Mouse (Mus musculus) spleen, embryonic (tissue): ENCODE results near the gene Tab2.

Source experiments
- CTCF ChIA-PET: fragments of 350-600 bp; sonication (Branson Sonifier 250); formaldehyde crosslinking; loops from one replicate; lab custom pipeline; 2022; lab: Charles Lee

The Tab2 gene

GRCm38 (mm10) chr10:7956228-7957001 is at the start of gene Tab2:
Gene Tab2 (minus strand): TSS chr10:7956230.
- CTCF ChIA-PET, result no interaction called here

GRCm38 (mm10) chr10:7992258-7992919 is 36.4 kb upstream of the Tab2 start:
- CTCF ChIA-PET, result interaction anchor here (0.7 kb wide), 1 partner anchor 208 kb away, joined by 3 read pairs; no protein-coding TSS in a partner anchor

DNA sequence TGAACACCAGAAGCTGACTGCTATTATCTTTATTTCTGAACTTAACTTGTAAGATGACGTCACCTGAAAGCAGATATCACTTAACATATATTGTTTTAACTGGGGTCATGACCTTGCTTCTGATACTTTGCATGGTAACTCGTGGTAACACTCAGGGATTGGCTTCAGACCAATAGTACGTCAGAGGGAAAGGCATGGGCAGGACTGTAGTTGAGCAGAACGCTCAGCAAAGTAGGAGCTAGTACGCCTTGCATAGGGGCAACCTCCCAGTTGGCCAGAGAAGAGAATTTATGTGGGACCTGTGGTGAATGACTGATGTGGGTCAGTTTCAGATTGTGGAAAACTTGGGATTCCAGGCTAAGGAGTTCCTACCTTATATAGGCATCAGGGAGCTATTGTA is 35.6 kb upstream of the Tab2 start:
- CTCF ChIA-PET, result no interaction called here

GRCm38 (mm10) chr10:7987521-7987920 is 31.5 kb upstream of the Tab2 start:
- CTCF ChIA-PET, result no interaction called here

DNA sequence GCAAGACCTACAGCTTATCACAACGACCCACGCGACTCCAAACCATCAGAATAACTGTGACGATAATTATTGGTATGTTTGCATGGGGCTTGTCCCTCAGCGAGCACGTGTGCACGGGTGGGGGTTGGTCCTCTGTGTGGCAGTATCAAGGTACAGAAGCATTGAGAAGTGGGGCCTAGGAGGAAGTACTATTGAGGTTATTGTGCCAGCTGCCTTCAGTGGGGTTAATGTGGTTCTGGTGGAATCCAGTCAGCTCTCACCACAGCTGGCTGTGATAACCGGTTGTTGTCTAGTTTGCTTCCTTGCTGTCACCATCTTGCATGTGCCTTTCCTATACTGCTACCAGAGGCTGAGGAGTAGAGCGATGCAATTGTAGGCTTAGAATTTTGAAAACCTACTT is 20.4 kb upstream of the Tab2 start:
- CTCF ChIA-PET, result no interaction called here

DNA sequence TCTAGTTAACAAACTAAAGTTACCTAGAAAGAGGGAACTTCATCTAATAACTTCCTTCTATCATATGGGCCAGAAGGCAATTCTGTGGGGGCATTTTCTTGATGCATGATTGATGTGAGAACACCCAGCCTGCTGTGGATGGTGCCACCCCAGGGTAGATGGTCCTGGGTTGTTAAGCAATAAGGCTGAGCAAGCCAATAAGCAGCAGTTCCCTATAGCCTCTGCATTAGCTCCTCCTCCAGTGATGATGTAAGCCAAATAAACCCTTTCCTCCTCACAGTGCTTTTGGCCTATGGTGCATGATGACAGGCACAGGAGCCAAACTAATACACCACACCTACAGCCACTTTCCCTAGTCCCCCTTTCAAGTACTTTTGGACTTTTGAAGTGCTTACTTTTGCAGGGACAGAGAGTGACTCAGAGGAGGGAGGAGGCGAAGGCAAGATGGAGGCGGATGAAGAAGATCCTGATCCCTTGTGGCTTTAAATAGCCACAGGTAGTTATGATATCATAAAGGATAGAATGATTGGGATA is 12.8 kb upstream of the Tab2 start:
- CTCF ChIA-PET, result no interaction called here

DNA sequence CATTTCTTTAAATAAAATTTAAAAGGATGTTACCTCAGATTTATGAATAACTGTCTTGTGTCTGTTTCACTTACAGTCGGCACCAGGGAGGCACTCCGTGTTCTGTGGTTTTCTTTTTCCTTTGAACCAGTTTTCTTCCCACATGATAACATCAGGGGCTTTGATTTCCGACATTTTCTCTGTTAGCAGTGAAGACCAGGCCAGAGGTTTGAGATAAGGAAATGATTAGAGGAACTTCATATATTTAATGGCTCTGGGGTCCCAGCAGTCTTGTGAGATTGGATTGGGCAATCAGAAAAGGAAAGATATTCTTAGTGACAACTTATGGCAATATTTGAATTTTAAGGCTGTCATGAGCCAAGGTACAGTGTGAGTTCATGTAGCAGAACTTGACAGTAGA is 11.1 kb upstream of the Tab2 start:
- CTCF ChIA-PET, result no interaction called here

GRCm38 (mm10) chr10:7959073-7959472 is 3.0 kb upstream of the Tab2 start:
- CTCF ChIA-PET, result no interaction called here

GRCm38 (mm10) chr10:7955634-7956121 is 352 bp downstream of the Tab2 start:
- CTCF ChIA-PET, result no interaction called here

GRCm38 (mm10) chr10:7954989-7955633 is 919 bp downstream of the Tab2 start:
- CTCF ChIA-PET, result interaction anchor here (0.6 to 1.4 kb wide), 2 partner anchors 15 to 77 kb away, joined by 3 to 5 read pairs; no protein-coding TSS in a partner anchor

DNA sequence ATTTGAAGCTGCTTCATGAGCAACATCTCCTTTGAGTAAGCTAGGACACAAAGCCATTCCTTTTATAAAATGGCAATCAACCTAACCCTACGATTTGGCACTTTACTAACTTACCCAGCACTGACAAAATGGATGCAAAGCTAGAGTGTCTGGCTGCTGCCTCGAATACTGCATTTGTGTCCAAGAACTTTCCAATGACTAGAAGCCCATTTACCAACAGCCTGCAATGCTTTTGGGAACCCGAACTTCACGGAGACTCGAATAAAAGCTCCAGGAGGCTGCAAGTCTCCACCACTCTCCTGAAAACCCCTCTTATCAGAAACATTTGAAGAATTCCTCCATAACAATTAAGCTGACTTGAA is 1.4 kb downstream of the Tab2 start:
- CTCF ChIA-PET, result interaction anchor here (0.6 to 1.4 kb wide), 2 partner anchors 14 to 76 kb away, joined by 3 to 5 read pairs; no protein-coding TSS in a partner anchor

GRCm38 (mm10) chr10:7943006-7943405 is 13.0 kb downstream of the Tab2 start:
- CTCF ChIA-PET, result no interaction called here

- CTCF ChIA-PET, result no interaction called here
These were observed 19.4 kb downstream of the Tab2 start for GRCm38 (mm10) chr10:7936556-7937192.

DNA sequence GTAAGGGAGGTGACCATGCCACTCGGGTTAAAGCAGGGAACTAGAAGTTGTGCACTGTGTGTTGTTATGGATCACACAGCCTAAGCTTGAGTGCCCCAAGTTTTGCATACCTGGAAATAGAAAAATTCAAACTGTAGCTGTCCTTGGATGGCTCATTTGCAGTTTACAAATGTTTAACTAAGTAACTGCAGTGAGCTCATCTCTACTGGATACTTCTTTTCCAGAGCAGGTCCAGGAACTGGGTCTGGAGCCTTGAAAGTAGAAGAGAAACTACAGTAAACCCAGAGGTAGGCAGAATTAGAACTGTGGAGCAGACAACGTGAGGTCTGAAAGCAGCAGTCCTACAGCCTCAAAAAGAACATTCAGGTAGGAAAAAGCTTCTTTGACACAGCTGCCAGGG is 23.1 kb downstream of the Tab2 start:
- CTCF ChIA-PET, result no interaction called here

- CTCF ChIA-PET, result interaction anchor here (0.5 kb wide), 1 partner anchor 104 kb away, joined by 11 read pairs; no protein-coding TSS in a partner anchor
These were observed 27.0 kb downstream of the Tab2 start for GRCm38 (mm10) chr10:7928996-7929395.

GRCm38 (mm10) chr10:7925481-7925880 is 30.5 kb downstream of the Tab2 start:
- CTCF ChIA-PET, result interaction anchor here (0.6 kb wide), 1 partner anchor 81 kb away, joined by 6 read pairs; no protein-coding TSS in a partner anchor

DNA sequence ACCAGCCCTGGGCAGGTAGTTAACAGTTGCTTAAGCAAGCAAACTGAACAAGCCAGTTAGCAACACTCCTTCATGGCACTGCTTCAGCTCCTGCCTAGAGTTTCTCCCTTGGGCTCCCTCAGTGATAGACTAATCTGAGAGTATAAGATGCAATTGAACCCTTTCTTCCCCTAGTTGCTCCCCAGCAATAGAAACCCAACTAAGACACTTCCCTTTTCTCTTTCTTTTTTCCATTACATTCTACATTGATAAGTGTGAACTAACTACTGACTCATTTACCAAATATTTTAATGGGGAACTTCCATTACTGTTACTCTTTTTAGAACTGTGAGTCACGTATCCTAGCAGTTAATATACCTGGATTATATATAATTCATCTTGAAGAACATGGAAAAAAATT is 32.6 kb downstream of the Tab2 start:
- CTCF ChIA-PET, result no interaction called here

- CTCF ChIA-PET, result no interaction called here
These were observed 44.8 kb downstream of the Tab2 start for GRCm38 (mm10) chr10:7911268-7911667.

DNA sequence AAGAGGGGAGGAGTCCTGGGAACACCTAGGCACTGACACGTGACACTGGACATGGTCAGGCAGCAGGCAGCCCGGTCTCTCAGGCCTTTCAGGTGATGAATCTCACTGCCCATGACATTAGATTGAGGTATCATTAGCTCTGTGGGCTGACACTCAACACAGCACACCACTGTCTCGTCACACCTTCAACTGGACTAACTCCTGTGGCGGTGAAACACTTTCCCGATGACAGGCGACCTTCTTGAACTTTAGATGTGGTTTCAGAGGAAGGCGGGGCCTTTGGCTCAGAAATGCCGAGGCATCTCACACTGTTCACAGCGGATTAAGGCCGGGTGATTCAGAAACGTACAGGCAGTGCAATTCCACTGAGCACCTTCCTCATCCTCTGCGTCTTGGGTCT is 48.9 kb downstream of the Tab2 start:
- CTCF ChIA-PET, result no interaction called here

- CTCF ChIA-PET, result no interaction called here
These were observed 51.9 kb downstream of the Tab2 start for GRCm38 (mm10) chr10:7904157-7904556.
